Mouse (Mus musculus): ENCODE results near the gene Ntn5. TPM values are rescaled to one million over a fixed set of nuclear protein-coding genes. Genes with fewer than 3 reads are reported as not detected.

Ntn5 gene
- polyA plus RNA-seq, 1 experiment from 2014 or later, result 0.95 TPM

- H3K9me3 ChIP-seq (ENCODE audit: control insufficient read depth, low read length), result no peaks in the 10 kb centered on the region
- no peak for ATAC-seq (ENCODE audit: low read depth)
- H3K36me3 ChIP-seq (ENCODE audit: control insufficient read depth, insufficient read depth, low read length), result no peaks in the 10 kb centered on the region
- peaks cover 9% of the 10 kb centered on the region for H3K4me1 ChIP-seq (replicated peaks; ENCODE audit: control insufficient read depth, insufficient read depth, low read length)
- H3K27ac ChIP-seq (ENCODE audit: low read length), result no peak overlapping the region
- H3K4me3 ChIP-seq (ENCODE audit: low read length), result no peak overlapping the region
- no peak overlapping the region for H3K4me2 ChIP-seq (ENCODE audit: low read depth, low read length)
- 94% methylated on average over 9 of the region's 9 CpGs for WGBS
- H3K27me3 ChIP-seq (ENCODE audit: control insufficient read depth, insufficient read depth, low read depth, low read length), result no peaks in the 10 kb centered on the region
- no peak overlapping the region for H3K9ac ChIP-seq (ENCODE audit: low read length)
Measured at GRCm38 (mm10) chr7:45668921-45669320, 14.9 kb upstream of the Ntn5 start.

GRCm38 (mm10) chr7:45677627-45678295, 6.1 kb upstream of the Ntn5 start:
- H3K4me2 ChIP-seq (ENCODE audit: low read depth, low read length), result no peak overlapping the region
- H3K9ac ChIP-seq (ENCODE audit: low read length), result no peak overlapping the region
- WGBS, result 52% methylated on average over 7 of the region's 7 CpGs
- no peaks in the 10 kb centered on the region for H3K36me3 ChIP-seq (ENCODE audit: control insufficient read depth, insufficient read depth, low read length)
- no peaks in the 10 kb centered on the region for H3K27me3 ChIP-seq (ENCODE audit: control insufficient read depth, insufficient read depth, low read depth, low read length)
- peaks cover 13% of the 10 kb centered on the region for H3K4me1 ChIP-seq (replicated peaks; ENCODE audit: control insufficient read depth, insufficient read depth, low read length)
- no peaks in the 10 kb centered on the region for H3K9me3 ChIP-seq (ENCODE audit: control insufficient read depth, low read length)
- no peak for ATAC-seq (ENCODE audit: low read depth)
- no peak overlapping the region for H3K27ac ChIP-seq (ENCODE audit: low read length)
- no peak overlapping the region for H3K4me3 ChIP-seq (ENCODE audit: low read length)

GRCm38 (mm10) chr7:45678513-45678912, 5.3 kb upstream of the Ntn5 start:
- H3K4me2 ChIP-seq (ENCODE audit: low read depth, low read length), result no peak overlapping the region
- no peak overlapping the region for H3K27ac ChIP-seq (ENCODE audit: low read length)
- no peak overlapping the region for H3K9ac ChIP-seq (ENCODE audit: low read length)
- H3K27me3 ChIP-seq (ENCODE audit: control insufficient read depth, insufficient read depth, low read depth, low read length), result no peaks in the 10 kb centered on the region
- 89% methylated on average over 14 of the region's 14 CpGs for WGBS
- no peaks in the 10 kb centered on the region for H3K36me3 ChIP-seq (ENCODE audit: control insufficient read depth, insufficient read depth, low read length)
- H3K9me3 ChIP-seq (ENCODE audit: control insufficient read depth, low read length), result no peaks in the 10 kb centered on the region
- no peak for ATAC-seq (ENCODE audit: low read depth)
- no peak overlapping the region for H3K4me3 ChIP-seq (ENCODE audit: low read length)
- peaks cover 13% of the 10 kb centered on the region for H3K4me1 ChIP-seq (replicated peaks; ENCODE audit: control insufficient read depth, insufficient read depth, low read length)

- 0 out of 2 replicates have a peak overlapping the region, but pooled peaks have one; percentile 1 for H3K9ac ChIP-seq (ENCODE audit: low read length)
Measured at GRCm38 (mm10) chr7:45679966-45680621, 3.7 kb upstream of the Ntn5 start.

GRCm38 (mm10) chr7:45681046-45681736, 2.6 kb upstream of the Ntn5 start:
- no peak for ATAC-seq (ENCODE audit: low read depth)
- Histone ChIP-seq H3K9me3 (ENCODE audit: control insufficient read depth, low read length) (no peaks in the 10 kb centered on the region), H3K4me3 (ENCODE audit: low read length) (no peak overlapping the region), H3K9ac (ENCODE audit: low read length) (no peak overlapping the region), H3K36me3 (ENCODE audit: control insufficient read depth, insufficient read depth, low read length) (no peaks in the 10 kb centered on the region), H3K4me2 (ENCODE audit: low read depth, low read length) (no peak overlapping the region), H3K27ac (ENCODE audit: low read length) (peak overlapping the region; percentile 69; the same call in 1 of the 2 replicates), H3K27me3 (ENCODE audit: control insufficient read depth, insufficient read depth, low read depth, low read length) (no peaks in the 10 kb centered on the region; the same call in 1 of the 2 replicates), H3K4me1 (replicated peaks; ENCODE audit: control insufficient read depth, insufficient read depth, low read length) (peaks cover 21% of the 10 kb centered on the region)
- WGBS, result 59% methylated on average over 8 of the region's 8 CpGs

More at GRCm38 (mm10) chr7:45679966-45680621, 3.7 kb upstream of the Ntn5 start:
- no peaks in the 10 kb centered on the region; the same call in 1 of the 2 replicates for H3K27me3 ChIP-seq (ENCODE audit: control insufficient read depth, insufficient read depth, low read depth, low read length)
- no peaks in the 10 kb centered on the region for H3K36me3 ChIP-seq (ENCODE audit: control insufficient read depth, insufficient read depth, low read length)
- H3K9me3 ChIP-seq (ENCODE audit: control insufficient read depth, low read length), result no peaks in the 10 kb centered on the region
- no peak overlapping the region for H3K4me3 ChIP-seq (ENCODE audit: low read length)
- H3K4me2 ChIP-seq (ENCODE audit: low read depth, low read length), result no peak overlapping the region
- peak overlapping the region; percentile 36; the same call in 1 of the 2 replicates for H3K27ac ChIP-seq (ENCODE audit: low read length)
- 64% methylated on average over 14 of the region's 14 CpGs for WGBS
- H3K4me1 ChIP-seq (replicated peaks; ENCODE audit: control insufficient read depth, insufficient read depth, low read length), result peaks cover 13% of the 10 kb centered on the region
- no peak; the same call in 1 of the 2 replicates for ATAC-seq (ENCODE audit: low read depth)

- 26% methylated on average over 14 of the region's 14 CpGs for WGBS
- peak overlapping the region; percentile 71 for H3K27ac ChIP-seq (ENCODE audit: low read length)
- peaks cover 24% of the 10 kb centered on the region for H3K4me1 ChIP-seq (replicated peaks; ENCODE audit: control insufficient read depth, insufficient read depth, low read length)
- no peaks in the 10 kb centered on the region for H3K36me3 ChIP-seq (ENCODE audit: control insufficient read depth, insufficient read depth, low read length)
- ATAC-seq (ENCODE audit: low read depth), result peak; percentile 81
- no peaks in the 10 kb centered on the region; the same call in 1 of the 2 replicates for H3K27me3 ChIP-seq (ENCODE audit: control insufficient read depth, insufficient read depth, low read depth, low read length)
- no peak overlapping the region for H3K4me3 ChIP-seq (ENCODE audit: low read length)
- H3K4me2 ChIP-seq (ENCODE audit: low read depth, low read length), result peak overlapping the region; percentile 46
- H3K9ac ChIP-seq (ENCODE audit: low read length), result peak overlapping the region; percentile 64
- no peaks in the 10 kb centered on the region for H3K9me3 ChIP-seq (ENCODE audit: control insufficient read depth, low read length)
Measured at GRCm38 (mm10) chr7:45682144-45683126, 1.4 kb upstream of the Ntn5 start.

- H3K4me2 ChIP-seq (ENCODE audit: low read depth, low read length), result no peak overlapping the region
- H3K9ac ChIP-seq (ENCODE audit: low read length), result peak overlapping the region; percentile 35; the same call in 1 of the 2 replicates
- H3K4me1 ChIP-seq (replicated peaks; ENCODE audit: control insufficient read depth, insufficient read depth, low read length), result peaks cover 23% of the 10 kb centered on the region
- H3K27ac ChIP-seq (ENCODE audit: low read length), result no peak overlapping the region
- H3K27me3 ChIP-seq (ENCODE audit: control insufficient read depth, insufficient read depth, low read depth, low read length), result no peaks in the 10 kb centered on the region; the same call in 1 of the 2 replicates
- H3K4me3 ChIP-seq (ENCODE audit: low read length), result no peak overlapping the region
- no peaks in the 10 kb centered on the region for H3K36me3 ChIP-seq (ENCODE audit: control insufficient read depth, insufficient read depth, low read length)
- ATAC-seq (ENCODE audit: low read depth), result no peak
- 26% methylated on average over 10 of the region's 10 CpGs for WGBS
- no peaks in the 10 kb centered on the region for H3K9me3 ChIP-seq (ENCODE audit: control insufficient read depth, low read length)
Measured at GRCm38 (mm10) chr7:45685811-45686210, 2.0 kb downstream of the Ntn5 start.

- Histone ChIP-seq H3K9ac (ENCODE audit: low read length) (no peak overlapping the region), H3K27ac (ENCODE audit: low read length) (no peak overlapping the region), H3K36me3 (ENCODE audit: control insufficient read depth, insufficient read depth, low read length) (no peaks in the 10 kb centered on the region), H3K4me2 (ENCODE audit: low read depth, low read length) (no peak overlapping the region), H3K9me3 (ENCODE audit: control insufficient read depth, low read length) (no peaks in the 10 kb centered on the region), H3K27me3 (ENCODE audit: control insufficient read depth, insufficient read depth, low read depth, low read length) (no peaks in the 10 kb centered on the region; the same call in 1 of the 2 replicates), H3K4me3 (ENCODE audit: low read length) (no peak overlapping the region), H3K4me1 (replicated peaks; ENCODE audit: control insufficient read depth, insufficient read depth, low read length) (peaks cover 19% of the 10 kb centered on the region)
- WGBS, result 64% methylated on average over 3 of the region's 3 CpGs
- ATAC-seq (ENCODE audit: low read depth), result no peak
Measured at GRCm38 (mm10) chr7:45686841-45687240, 3.0 kb downstream of the Ntn5 start.

Data from lung, embryonic 16.5 days (tissue).